Mouse (Mus musculus) hindbrain, embryonic 12.5 days (tissue): ENCODE results near the gene Trmt11. TPM values are rescaled to one million over a fixed set of nuclear protein-coding genes. Genes with fewer than 3 reads are reported as not detected.

ENCODE experiments used
- polyA plus RNA-seq: library from polyadenylated mRNA; unstranded; fragments of >200 nt; fragmentation: Nextera tagmentation; extraction: Ambion mirVana; gene quantifications from 2 replicates; pipeline ENCODE4 v1.2.1, GENCODE M21; 2016

The Trmt11 gene
- polyA plus RNA-seq, 1 experiment from 2014 or later = 29.3 TPM

Other genes with a start within 250 kb of the Trmt11 start
- 22.6 and 23.1 TPM in 2 replicates for gene Hint3, start 28.9 kb upstream of the Trmt11 start, polyA plus RNA-seq
- 8.6 and 11.3 TPM in 2 replicates for gene Ncoa7, start 202.6 kb upstream of the Trmt11 start, polyA plus RNA-seq
- gene Hey2, start 242.1 kb upstream of the Trmt11 start, polyA plus RNA-seq = 6.7 and 8.1 TPM in 2 replicates